Mouse (Mus musculus): Measurements from ENCODE around the gene Rps29. TPM values are rescaled to one million over a fixed set of nuclear protein-coding genes. Genes with fewer than 3 reads are reported as not detected.
A peak's percentile ranks its signal among the peaks of the same experiment; 100 is the strongest.
"Not testable (repeated sequence)": the region's sequence is repeated elsewhere in the genome, so short reads cannot be mapped to it uniquely, and the experiment has no call there.

The Rps29 gene
- polyA plus RNA-seq, 1 experiment: 65.5 TPM

DNA sequence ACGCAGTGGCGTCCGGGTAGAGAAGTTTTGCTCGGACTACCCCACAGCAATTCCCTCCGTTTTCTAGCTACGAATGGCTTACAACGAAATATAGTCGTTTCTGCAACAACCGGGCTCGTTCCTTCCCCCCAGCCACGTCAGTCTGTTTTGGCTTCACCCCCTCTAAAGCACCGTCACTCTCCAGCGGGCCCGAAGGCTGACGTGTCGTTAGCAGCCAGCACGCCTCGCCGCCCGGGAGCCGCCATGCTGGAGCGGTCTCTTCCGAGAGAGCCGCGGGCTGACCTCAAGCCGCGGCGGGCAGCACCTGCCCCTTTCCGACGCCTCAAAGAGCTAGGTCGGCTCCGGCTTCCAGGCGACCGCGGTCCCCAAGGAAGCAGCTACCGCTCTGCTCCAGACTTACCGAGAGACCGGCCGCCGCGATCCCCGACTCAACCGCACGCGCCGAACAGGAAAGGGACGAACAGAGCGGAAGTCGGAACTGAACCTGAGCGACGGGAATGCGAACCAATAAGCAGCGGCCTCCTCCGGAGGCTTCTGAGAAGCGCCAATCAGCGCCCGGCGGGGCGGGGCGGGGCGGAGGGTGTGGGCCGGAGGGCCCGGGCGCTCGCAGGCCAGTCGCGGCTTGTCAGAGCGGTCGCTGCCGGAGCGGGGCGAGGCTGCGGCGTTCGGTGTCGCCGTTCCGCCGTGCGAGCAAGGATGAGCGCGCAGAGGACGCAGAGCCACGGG is 24.8 kb upstream of the Rps29 start, which contains the start of the genes Rpl36al and Mgat2:
Gene Rpl36al, minus strand, starts transcription at position 501 of the 726 bp plus-strand sequence.
Gene Mgat2, plus strand, starts transcription at position 575 of the 726 bp plus-strand sequence.
- no peak for TF ChIP-seq GATA1 (IDR thresholded peaks at IDR 0.05; ENCODE audit: low read length)
- TF ChIP-seq TAL1 (IDR thresholded peaks at IDR 0.05; ENCODE audit: low read length): no peak
- Histone ChIP-seq H3K9me3 (ENCODE audit: control insufficient read depth, low read length) (no peaks in the 10 kb centered on the region), H3K4me3 (replicated peaks) (peak within 1 kb of the TSS; percentile 97), H3K27me3 (ENCODE audit: control insufficient read depth) (no peaks in the 10 kb centered on the region), H3K36me3 (ENCODE audit: control insufficient read depth) (peaks cover 56% of the 10 kb centered on the region), H3K4me1 (ENCODE audit: control insufficient read depth) (peaks cover 43% of the 10 kb centered on the region)

DNA sequence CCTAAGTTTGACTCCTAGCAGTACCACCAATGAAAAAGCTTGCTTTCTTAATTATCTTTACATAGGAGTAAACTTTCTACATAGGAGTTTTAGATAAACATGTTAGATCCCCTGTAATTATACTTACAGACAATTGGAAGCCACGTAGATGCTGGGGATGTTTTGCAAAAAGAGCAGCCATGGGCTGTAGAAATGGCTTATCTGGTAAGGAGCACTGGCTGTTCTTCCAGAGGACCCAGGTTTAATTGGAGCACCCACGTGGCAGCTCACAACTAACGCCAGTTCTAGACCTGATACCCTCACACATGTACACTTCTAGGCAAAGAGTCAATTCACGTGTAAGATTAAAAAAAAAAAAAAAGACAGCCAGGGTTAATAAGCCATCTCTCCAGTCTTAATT is 22.8 kb upstream of the Rps29 start:
- H3K4me3 ChIP-seq (replicated peaks): no peak overlapping the region
- H3K9me3 ChIP-seq (ENCODE audit: control insufficient read depth, low read length): peaks cover 3% of the 10 kb centered on the region
- peaks cover 56% of the 10 kb centered on the region for H3K36me3 ChIP-seq (ENCODE audit: control insufficient read depth)
- H3K27me3 ChIP-seq (ENCODE audit: control insufficient read depth): no peaks in the 10 kb centered on the region
- no peak for TF ChIP-seq GATA1 (IDR thresholded peaks at IDR 0.05; ENCODE audit: low read length)
- TF ChIP-seq TAL1 (IDR thresholded peaks at IDR 0.05; ENCODE audit: low read length): no peak
- H3K4me1 ChIP-seq (ENCODE audit: control insufficient read depth): peaks cover 31% of the 10 kb centered on the region

DNA sequence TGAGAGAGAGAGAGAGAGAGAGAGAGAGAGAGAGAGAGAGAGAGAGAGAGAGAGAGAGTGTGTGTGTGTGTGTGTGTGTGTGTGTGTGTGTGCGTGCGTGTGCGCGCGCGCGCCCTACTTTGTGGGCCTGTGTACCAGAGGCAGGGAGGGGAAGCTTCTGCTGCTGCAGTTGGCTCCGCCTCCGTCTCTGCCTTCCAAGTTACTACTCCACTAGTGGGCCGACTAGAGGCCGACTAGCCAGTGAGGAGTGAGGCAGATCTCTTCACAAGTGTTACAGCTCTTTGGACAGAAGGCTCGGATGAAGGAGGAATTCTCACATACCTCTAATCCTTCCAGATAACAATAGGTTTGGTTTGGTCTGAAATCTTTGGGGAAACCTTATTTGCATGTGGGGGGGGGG is 20.4 kb upstream of the Rps29 start:
- Histone ChIP-seq H3K4me3 (replicated peaks) (no peak overlapping the region), H3K9me3 (ENCODE audit: control insufficient read depth, low read length) (peaks cover 3% of the 10 kb centered on the region), H3K36me3 (ENCODE audit: control insufficient read depth) (peaks cover 75% of the 10 kb centered on the region), H3K4me1 (ENCODE audit: control insufficient read depth) (peaks cover 20% of the 10 kb centered on the region), H3K27me3 (ENCODE audit: control insufficient read depth) (no peaks in the 10 kb centered on the region)
- TF ChIP-seq TAL1 (IDR thresholded peaks at IDR 0.05; ENCODE audit: low read length) (no peak), GATA1 (IDR thresholded peaks at IDR 0.05; ENCODE audit: low read length) (no peak)

DNA sequence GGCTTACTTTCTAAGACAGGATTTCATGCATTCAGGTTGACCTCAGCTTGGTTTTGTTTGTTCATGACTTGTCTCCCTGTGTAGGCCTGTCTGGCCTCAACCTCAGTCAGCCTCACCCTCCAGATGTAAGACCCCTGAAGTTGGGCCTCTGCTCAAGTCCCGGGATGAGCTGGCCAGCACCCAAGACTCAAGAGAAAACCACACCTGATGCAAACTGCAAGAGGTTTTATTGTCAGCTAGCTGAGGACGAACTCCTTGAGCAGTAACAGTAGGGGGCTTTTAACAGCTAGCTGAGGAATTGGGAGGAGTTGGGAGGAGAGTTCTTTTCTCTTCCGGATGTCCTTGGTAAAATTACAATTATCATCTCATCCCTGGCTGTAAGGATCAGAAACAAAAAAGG is 18.5 kb upstream of the Rps29 start:
- peaks cover 13% of the 10 kb centered on the region for H3K4me1 ChIP-seq (ENCODE audit: control insufficient read depth)
- H3K27me3 ChIP-seq (ENCODE audit: control insufficient read depth): no peaks in the 10 kb centered on the region
- H3K36me3 ChIP-seq (ENCODE audit: control insufficient read depth): peaks cover 93% of the 10 kb centered on the region
- peaks cover 3% of the 10 kb centered on the region for H3K9me3 ChIP-seq (ENCODE audit: control insufficient read depth, low read length)
- TF ChIP-seq GATA1 (IDR thresholded peaks at IDR 0.05; ENCODE audit: low read length) (no peak), TAL1 (IDR thresholded peaks at IDR 0.05; ENCODE audit: low read length) (no peak)
- no peak overlapping the region for H3K4me3 ChIP-seq (replicated peaks)

GRCm38 (mm10) chr12:69175975-69176374 is 17.0 kb upstream of the Rps29 start:
- Histone ChIP-seq H3K9me3 (ENCODE audit: control insufficient read depth, low read length) (peaks cover 3% of the 10 kb centered on the region), H3K4me1 (ENCODE audit: control insufficient read depth) (peaks cover 12% of the 10 kb centered on the region), H3K27me3 (ENCODE audit: control insufficient read depth) (no peaks in the 10 kb centered on the region), H3K4me3 (replicated peaks) (no peak overlapping the region), H3K36me3 (ENCODE audit: control insufficient read depth) (peaks cover 93% of the 10 kb centered on the region)
- TF ChIP-seq TAL1 (IDR thresholded peaks at IDR 0.05; ENCODE audit: low read length): no peak

DNA sequence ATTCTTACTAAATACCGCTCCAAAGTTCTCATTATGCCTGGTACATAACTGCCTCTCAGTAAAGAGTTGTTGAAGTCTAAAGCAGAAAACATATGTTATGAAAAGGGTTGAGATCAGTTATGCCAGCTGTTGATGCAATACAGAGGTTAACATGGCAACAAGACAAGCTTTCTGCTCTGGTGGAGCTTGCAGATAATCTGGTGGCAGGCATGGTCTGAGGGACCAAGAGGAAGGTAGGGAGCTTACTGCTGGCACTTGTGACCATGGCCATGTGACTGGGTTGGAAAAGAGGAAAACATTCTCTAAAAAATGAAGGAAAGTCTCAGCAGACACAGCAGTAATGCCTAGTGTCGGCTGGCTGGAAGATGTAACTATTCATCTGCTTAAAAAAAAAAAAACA is 12.3 kb upstream of the Rps29 start:
- peaks cover 60% of the 10 kb centered on the region for H3K36me3 ChIP-seq (ENCODE audit: control insufficient read depth)
- no peak for TF ChIP-seq TAL1 (IDR thresholded peaks at IDR 0.05; ENCODE audit: low read length)
- TF ChIP-seq GATA1 (IDR thresholded peaks at IDR 0.05; ENCODE audit: low read length): no peak
- no peaks in the 10 kb centered on the region for H3K27me3 ChIP-seq (ENCODE audit: control insufficient read depth)
- H3K4me1 ChIP-seq (ENCODE audit: control insufficient read depth): peaks cover 44% of the 10 kb centered on the region
- H3K4me3 ChIP-seq (replicated peaks): no peak overlapping the region
- H3K9me3 ChIP-seq (ENCODE audit: control insufficient read depth, low read length): no peaks in the 10 kb centered on the region

GRCm38 (mm10) chr12:69168461-69169106 is 9.6 kb upstream of the Rps29 start, which contains the start of gene Lrr1:
Lrr1 (plus strand) TSS chr12:69168814.
- Histone ChIP-seq H3K9me3 (ENCODE audit: control insufficient read depth, low read length) (no peaks in the 10 kb centered on the region), H3K36me3 (ENCODE audit: control insufficient read depth) (peaks cover 33% of the 10 kb centered on the region), H3K27me3 (ENCODE audit: control insufficient read depth) (no peaks in the 10 kb centered on the region), H3K4me3 (replicated peaks) (peak within 1 kb of the TSS; percentile 100), H3K4me1 (ENCODE audit: control insufficient read depth) (peaks cover 60% of the 10 kb centered on the region)
- TF ChIP-seq TAL1 (IDR thresholded peaks at IDR 0.05; ENCODE audit: low read length): no peak
- TF ChIP-seq GATA1 (IDR thresholded peaks at IDR 0.05; ENCODE audit: low read length): no peak

- Histone ChIP-seq H3K27me3 (ENCODE audit: control insufficient read depth) (no peaks in the 10 kb centered on the region), H3K4me3 (replicated peaks) (peak overlapping the region; percentile 100), H3K36me3 (ENCODE audit: control insufficient read depth) (peaks cover 26% of the 10 kb centered on the region), H3K9me3 (ENCODE audit: control insufficient read depth, low read length) (no peaks in the 10 kb centered on the region), H3K4me1 (ENCODE audit: control insufficient read depth) (peaks cover 60% of the 10 kb centered on the region)
- TF ChIP-seq GATA1 (IDR thresholded peaks at IDR 0.05; ENCODE audit: low read length): no peak
- TF ChIP-seq TAL1 (IDR thresholded peaks at IDR 0.05; ENCODE audit: low read length): no peak
Measured at GRCm38 (mm10) chr12:69167656-69168460, 8.9 kb upstream of the Rps29 start.

GRCm38 (mm10) chr12:69166861-69167581 is 8.0 kb upstream of the Rps29 start:
- H3K9me3 ChIP-seq (ENCODE audit: control insufficient read depth, low read length): not testable (repeated sequence)
- peaks cover 60% of the 10 kb centered on the region for H3K4me1 ChIP-seq (ENCODE audit: control insufficient read depth)

More at GRCm38 (mm10) chr12:69166861-69167581, 8.0 kb upstream of the Rps29 start:
- H3K4me3 ChIP-seq (replicated peaks); H3K27me3 ChIP-seq (ENCODE audit: control insufficient read depth): not testable (repeated sequence)
- H3K36me3 ChIP-seq (ENCODE audit: control insufficient read depth): peaks cover 17% of the 10 kb centered on the region
